11 mouse cellular contexts compared by ENCODE assay signal in genomic region chr5:129518180-129518579, GRCm38 (mm10). TPM values are rescaled to one million over a fixed set of nuclear protein-coding genes. Genes with fewer than 3 reads are reported as not detected.
DNase-seq lines count a peak whose midpoint lies in the region; ATAC-seq lines count a peak whose summit lies in the region.
"Had no signal": no experiment of that assay in that cellular context is flagged by ENCODE, and none has a peak within 500 bp of the region (broad histone marks: within the 10 kb centered on the region; RNA-seq: fewer than 3 reads in every experiment).

No protein-coding gene starts in this region.

- DNase-seq in cerebellum, postnatal 4 days (ENCODE audit: low spot score in 2 of 2) = no peak
- DNase-seq in ovary, postnatal 36 days (ENCODE audit: low spot score) = peak; percentile 25
- DNase-seq in ovary, postnatal 10 days (ENCODE audit: low spot score) = no peak
- DNase-seq in cerebellum, postnatal 10 days = peak; percentile 52 to 54
- DNase-seq in urinary bladder, postnatal 14 days (ENCODE audit: low spot score) = peak; percentile 67
- DNase-seq in frontal cortex, postnatal 36 days (ENCODE audit: low spot score in 2 of 2) = no peak
- no peak for DNase-seq in layer of hippocampus, adult 18-20 months (ENCODE audit: low spot score in 2 of 2)
- DNase-seq: forebrain, postnatal 0 days; right cerebral cortex, adult 18-20 months; thymus, adult 18-20 months had no signal

- ATAC-seq in cerebellum, adult (ENCODE audit: insufficient number of reproducible peaks, low FRiP score, low TSS enrichment) = peak; percentile 40; the same call in 1 of the 2 replicates
- ATAC-seq: forebrain, postnatal 0 days had no signal

RNA-seq across cellular contexts. Expression of gene Sfswap, which starts 17.2 kb away (rescaled TPM):
- 100 to 1,000 TPM; 102 to 119 TPM for total RNA-seq in layer of hippocampus, adult 18-20 months (2021)

Comparison
In these comparisons a context has a peak if more than half of its experiments do, and no peak if none do; other contexts are left out.
1. DNase-seq: peak in ovary, postnatal 36 days (single experiment), cerebellum, postnatal 10 days (2 of 2) and urinary bladder, postnatal 14 days (single experiment); none in cerebellum, postnatal 4 days (0 of 2), ovary, postnatal 10 days (single experiment), frontal cortex, postnatal 36 days (0 of 2) and layer of hippocampus, adult 18-20 months (0 of 2).